Mouse (Mus musculus): ENCODE measurements around the gene Nosip.

Gene Nosip

GRCm38 (mm10) chr7:45058607-45059571 lies 3.3 kb upstream of the Nosip start:
- DNase-seq (ENCODE audit: low spot score in 2 of 2): no peak

DNA sequence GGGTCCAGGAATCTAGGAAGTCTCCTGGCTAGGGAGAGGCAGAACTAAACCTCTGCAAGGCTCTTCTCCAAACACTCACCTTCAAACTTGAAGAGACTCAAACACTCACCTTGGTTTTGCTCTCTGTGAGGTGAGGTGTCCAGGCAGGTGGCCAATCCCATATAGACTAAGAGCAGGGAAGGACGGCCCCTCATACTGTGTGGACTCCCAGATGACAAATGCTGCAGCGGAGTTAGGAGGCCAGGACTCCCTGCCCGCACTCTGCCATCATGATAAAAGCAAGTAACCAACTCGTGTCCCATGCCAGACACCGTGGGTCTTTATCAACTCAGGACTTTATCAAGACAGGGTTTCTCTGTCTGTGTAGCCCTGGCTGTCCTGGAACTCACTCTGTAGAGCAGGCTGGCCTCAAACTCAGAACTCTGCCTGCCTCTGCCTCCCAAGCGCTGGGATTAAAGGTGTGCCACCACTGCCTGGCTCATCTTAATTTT lies 1.6 kb upstream of the Nosip start:
- no peak for DNase-seq (ENCODE audit: low spot score in 2 of 2)

GRCm38 (mm10) chr7:45061532-45062075 lies 625 bp upstream of the Nosip start:
- peak; percentile 50 to 57 for DNase-seq (ENCODE audit: low spot score in 2 of 2)

DNA sequence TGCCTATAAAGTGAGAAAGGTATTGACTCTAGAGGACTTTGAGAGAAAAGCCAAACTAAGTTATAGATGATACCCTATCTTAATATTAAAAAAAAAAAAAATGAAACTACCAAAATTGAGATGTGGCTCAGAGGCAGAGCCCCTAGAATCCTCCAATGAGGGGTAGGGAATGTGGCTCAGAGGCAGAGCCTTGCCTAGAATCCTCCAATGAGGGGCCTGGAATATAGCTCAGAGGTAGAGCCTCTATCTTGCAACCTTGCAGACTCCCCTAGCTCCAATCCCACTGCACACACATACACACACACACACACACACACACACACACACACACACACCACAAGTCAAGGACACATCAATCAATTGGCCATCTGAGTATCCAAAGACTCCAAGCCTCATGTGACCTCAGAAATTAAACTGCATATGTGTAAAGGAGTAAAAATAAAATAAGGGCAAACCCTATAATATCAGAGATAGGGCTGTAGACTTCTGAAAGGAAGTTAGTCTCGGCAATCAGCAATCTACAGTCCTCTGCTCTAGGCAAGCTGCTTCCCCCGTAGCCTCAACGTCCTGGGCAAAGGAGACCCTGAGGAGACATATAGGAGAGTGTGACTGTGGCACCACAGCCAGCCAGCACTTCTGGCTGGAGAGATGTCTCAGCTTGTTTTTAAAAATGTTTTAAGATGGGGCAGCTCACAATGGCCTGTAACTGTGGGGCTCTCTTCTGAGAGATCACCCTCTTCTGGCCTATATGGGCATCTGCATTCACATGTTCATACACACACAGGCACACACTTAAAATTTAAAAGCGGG lies 5.2 kb downstream of the Nosip start:
- no peak for DNase-seq (ENCODE audit: low spot score in 2 of 2)

- no peak for DNase-seq (ENCODE audit: low spot score in 2 of 2)
These were observed 5.7 kb downstream of the Nosip start for GRCm38 (mm10) chr7:45068000-45068318.

- DNase-seq (ENCODE audit: low spot score in 2 of 2): no peak
These were observed 7.4 kb downstream of the Nosip start for GRCm38 (mm10) chr7:45069671-45070070.

GRCm38 (mm10) chr7:45072230-45072629 lies 10.0 kb downstream of the Nosip start:
- DNase-seq (ENCODE audit: low spot score in 2 of 2): no peak

- no peak for DNase-seq (ENCODE audit: low spot score in 2 of 2)
These were observed 11.0 kb downstream of the Nosip start for GRCm38 (mm10) chr7:45073171-45073707.

- no peak for DNase-seq (ENCODE audit: low spot score in 2 of 2)
These were observed 11.7 kb downstream of the Nosip start for GRCm38 (mm10) chr7:45073949-45074348.

DNA sequence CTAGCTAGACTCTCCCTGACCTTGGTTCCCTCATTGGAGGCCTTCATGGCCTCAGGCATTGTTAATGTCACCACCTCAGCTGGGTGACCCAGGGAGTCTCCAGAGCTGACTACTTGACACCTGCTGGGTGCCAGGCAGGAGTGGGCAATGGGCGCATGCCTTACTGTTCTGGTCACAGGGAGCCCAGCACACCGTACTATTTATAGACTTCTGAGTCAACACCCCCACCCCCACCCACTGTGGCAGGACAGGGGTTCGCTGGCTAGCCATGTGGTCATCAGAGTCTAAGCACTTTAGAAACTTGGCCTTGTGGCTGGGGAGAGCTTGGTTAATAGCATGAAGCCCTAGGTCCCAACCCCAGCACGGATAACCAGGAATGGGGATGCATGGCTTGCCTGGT lies 13.2 kb downstream of the Nosip start:
- no peak for DNase-seq (ENCODE audit: low spot score in 2 of 2)

GRCm38 (mm10) chr7:45076501-45076900 lies 14.3 kb downstream of the Nosip start:
- DNase-seq (ENCODE audit: low spot score in 2 of 2): no peak

- no peak for DNase-seq (ENCODE audit: low spot score in 2 of 2)
These were observed 15.1 kb downstream of the Nosip start for GRCm38 (mm10) chr7:45077322-45077721.

- no peak for DNase-seq (ENCODE audit: low spot score in 2 of 2)
These were observed 15.6 kb downstream of the Nosip start for GRCm38 (mm10) chr7:45077829-45078228.

GRCm38 (mm10) chr7:45078513-45078912 lies 16.3 kb downstream of the Nosip start:
- peak; percentile 55 to 62 for DNase-seq (ENCODE audit: low spot score in 2 of 2)

GRCm38 (mm10) chr7:45079856-45080255 lies 17.6 kb downstream of the Nosip start:
- DNase-seq (ENCODE audit: low spot score in 2 of 2): peak; percentile 79 to 89

GRCm38 (mm10) chr7:45081016-45081415 lies 18.8 kb downstream of the Nosip start:
- no peak for DNase-seq (ENCODE audit: low spot score in 2 of 2)

- no peak for DNase-seq (ENCODE audit: low spot score in 2 of 2)
These were observed 20.4 kb downstream of the Nosip start for GRCm38 (mm10) chr7:45082401-45083299.

DNA sequence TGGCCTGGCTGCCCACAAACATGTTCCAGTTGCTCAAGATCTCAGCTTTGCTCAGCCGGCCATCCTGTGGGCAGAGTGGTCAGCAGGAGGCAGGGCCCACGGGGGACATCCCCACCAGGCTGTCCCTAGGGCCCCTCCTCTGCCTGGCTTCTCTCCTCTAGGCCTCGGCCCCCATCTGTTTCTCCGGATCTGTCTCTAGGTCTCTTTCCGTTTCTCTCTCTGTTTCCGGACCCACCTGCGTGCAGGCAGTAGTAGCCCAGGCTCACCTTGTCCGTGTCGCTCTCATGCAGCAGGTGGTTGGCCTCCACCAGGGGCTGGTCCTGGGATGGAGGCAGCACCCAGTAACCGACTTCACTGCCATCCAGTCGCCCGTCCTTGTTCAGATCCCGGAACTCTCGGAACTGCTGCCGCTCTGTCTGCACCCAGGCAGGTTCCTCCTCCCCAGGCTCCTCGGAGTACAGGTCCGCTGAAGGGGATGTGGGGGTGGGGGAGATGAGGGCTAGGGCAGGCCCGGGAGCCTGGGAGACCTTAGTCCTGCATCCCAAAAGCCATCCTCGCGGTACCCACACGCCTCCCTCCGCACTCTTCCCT lies 21.2 kb downstream of the Nosip start:
- no peak for DNase-seq (ENCODE audit: low spot score in 2 of 2)

- no peak for DNase-seq (ENCODE audit: low spot score in 2 of 2)
These were observed 23.9 kb downstream of the Nosip start for GRCm38 (mm10) chr7:45086084-45086483.

DNA sequence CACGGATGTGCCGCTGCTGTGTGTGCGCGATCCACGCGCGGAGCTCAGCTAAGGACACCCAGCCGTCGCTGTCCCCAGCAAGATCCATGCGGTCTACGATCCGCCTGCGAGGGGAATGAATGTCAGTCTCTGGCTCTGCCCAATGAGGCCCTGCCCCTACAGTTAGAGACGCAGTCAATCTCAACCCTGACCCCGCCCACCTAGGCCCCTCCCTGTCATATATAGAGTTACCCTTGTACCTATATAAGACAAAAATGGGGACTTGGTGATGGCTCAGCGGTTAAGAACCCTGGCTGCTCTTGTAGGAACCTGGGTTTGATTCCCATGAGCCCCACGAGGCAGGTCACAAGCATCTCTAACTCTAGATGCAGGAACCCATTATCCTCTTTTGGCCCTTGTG lies 26.4 kb downstream of the Nosip start:
- DNase-seq (ENCODE audit: low spot score in 2 of 2): no peak

Data from urinary bladder, adult 18-20 months (tissue).